Mouse (Mus musculus) stomach, postnatal 0 days (tissue): ENCODE data around the gene Arhgap9. TPM values are rescaled to one million over a fixed set of nuclear protein-coding genes. Genes with fewer than 3 reads are reported as not detected.

ENCODE experiments used
- ATAC-seq: fragments of 200-750 bp; cut with Nextera tagmentation; 2 replicates; pipeline ENCODE4 v1.8.0; 2017; ENCODE audit not compliant: low FRiP score, low TSS enrichment
- DNase-seq: peaks from one replicate; pipeline ENCODE4 v3.0.0-alpha.2; 2016; ENCODE audit warnings: low spot score
- H3K27ac ChIP-seq: fragments of 300-500 bp; sonication (generic); replicated peaks from 2 replicates; pipeline ENCODE4 v1.5.1; 2014; ENCODE audit warnings: mild to moderate bottlenecking, control low read depth
- H3K27me3 ChIP-seq: fragments of 300-500 bp; sonication (generic); 2 replicates; pipeline ENCODE4 v1.6.1; 2014; ENCODE audit warnings: low read length; ENCODE audit not compliant: control insufficient read depth, insufficient read depth
- H3K36me3 ChIP-seq: fragments of 300-500 bp; sonication (generic); 2 replicates; pipeline ENCODE4 v1.6.1; 2014; ENCODE audit warnings: low read length, mixed read lengths; ENCODE audit not compliant: control insufficient read depth, insufficient read depth
- H3K4me1 ChIP-seq: fragments of 300-500 bp; sonication (generic); replicated peaks from 2 replicates; pipeline ENCODE4 v1.6.1; 2014; ENCODE audit warnings: antibody characterized with exemption; ENCODE audit not compliant: control insufficient read depth, insufficient read depth
- H3K4me2 ChIP-seq: fragments of 300-500 bp; sonication (generic); replicated peaks from 2 replicates; pipeline ENCODE4 v1.6.1; 2014; ENCODE audit warnings: low read depth, mild to moderate bottlenecking, control low read depth, moderate library complexity
- H3K4me3 ChIP-seq: fragments of 300-500 bp; sonication (generic); 2 replicates; pipeline ENCODE4 v1.5.1; 2014; ENCODE audit warnings: low read depth, low read length, control low read depth
- H3K9ac ChIP-seq: fragments of 300-500 bp; sonication (generic); 2 replicates; pipeline ENCODE4 v1.6.1; 2014; ENCODE audit warnings: mild to moderate bottlenecking, low read length, control low read depth, mixed read lengths
- H3K9me3 ChIP-seq: fragments of 300-500 bp; sonication (generic); 2 replicates; pipeline ENCODE4 v1.6.1; 2016; ENCODE audit warnings: low read length; ENCODE audit not compliant: control insufficient read depth
- CTCF ChIP-seq: IDR thresholded peaks from 2 replicates; pipeline ENCODE4 v1.5.1; 2016; ENCODE audit warnings: antibody characterized with exemption, low read depth, mild to moderate bottlenecking, moderate library complexity
- EP300 ChIP-seq: optimal IDR thresholded peaks from 2 replicates; pipeline ENCODE3; 2016; ENCODE audit warnings: antibody characterized with exemption
- WGBS: fragments of 180-500 bp; shearing (Covaris S2); extraction: QIAGEN DNeasy Blood & Tissue Kit; methylation state at CpG from one replicate; pipeline ENCODE4 v1.1.7; 2014; 5-methylcytosine and 5-hydroxymethylcytosine counted together
- polyA plus RNA-seq: library from polyadenylated mRNA; unstranded; fragments of >200 nt; fragmentation: Nextera tagmentation; extraction: Ambion mirVana; gene quantifications from 2 replicates; pipeline ENCODE4 v1.2.1, GENCODE M21; 2015

Gene Arhgap9
- polyA plus RNA-seq, 1 experiment from 2014 or later, result 5.2 TPM

- H3K36me3 ChIP-seq, result no peaks in the 10 kb centered on the region
- H3K4me1 ChIP-seq, result no peaks in the 10 kb centered on the region
- WGBS, result 9% methylated on average over 24 of the region's 24 CpGs
- H3K4me3 ChIP-seq, result no peak overlapping the region
- no peak overlapping the region for H3K9ac ChIP-seq
- H3K27me3 ChIP-seq, result no peaks in the 10 kb centered on the region
- no peaks in the 10 kb centered on the region for H3K9me3 ChIP-seq
- H3K27ac ChIP-seq, result no peak overlapping the region
- TF ChIP-seq EP300 (no peak), CTCF (peak; percentile 96)
- DNase-seq (peak; percentile 82), ATAC-seq (peak; percentile 73)
- peak overlapping the region; percentile 28; the same call in 1 of the 2 replicates for H3K4me2 ChIP-seq
Measured at GRCm38 (mm10) chr10:127350594-127351284, 29.0 kb downstream of the Arhgap9 start.

- Histone ChIP-seq H3K36me3 (no peaks in the 10 kb centered on the region), H3K4me1 (no peaks in the 10 kb centered on the region), H3K4me3 (no peak overlapping the region), H3K9me3 (no peaks in the 10 kb centered on the region), H3K27ac (no peak overlapping the region), H3K4me2 (no peak overlapping the region), H3K9ac (no peak overlapping the region), H3K27me3 (no peaks in the 10 kb centered on the region)
- no peak for ATAC-seq
- TF ChIP-seq EP300, result no peak
- no peak for TF ChIP-seq CTCF
- WGBS, result 88% methylated on average over 8 of the region's 8 CpGs
- DNase-seq, result no peak
Measured at GRCm38 (mm10) chr10:127351285-127351595, 29.5 kb downstream of the Arhgap9 start.

- DNase-seq (no peak), ATAC-seq (no peak)
- WGBS, result 63% methylated on average over 8 of the region's 8 CpGs
- no peak overlapping the region for H3K27ac ChIP-seq
- TF ChIP-seq EP300 (no peak), CTCF (no peak)
- no peak overlapping the region for H3K4me2 ChIP-seq
- H3K4me1 ChIP-seq, result no peaks in the 10 kb centered on the region
- no peak overlapping the region for H3K9ac ChIP-seq
- no peaks in the 10 kb centered on the region for H3K9me3 ChIP-seq
- H3K27me3 ChIP-seq, result no peaks in the 10 kb centered on the region
- no peaks in the 10 kb centered on the region for H3K36me3 ChIP-seq
- H3K4me3 ChIP-seq, result no peak overlapping the region
Measured at GRCm38 (mm10) chr10:127351719-127352118, 30.0 kb downstream of the Arhgap9 start.

GRCm38 (mm10) chr10:127352187-127352586 lies 30.4 kb downstream of the Arhgap9 start:
- Histone ChIP-seq H3K36me3 (no peaks in the 10 kb centered on the region), H3K4me2 (no peak overlapping the region), H3K4me3 (no peak overlapping the region), H3K4me1 (no peaks in the 10 kb centered on the region), H3K9ac (no peak overlapping the region), H3K27me3 (no peaks in the 10 kb centered on the region), H3K27ac (no peak overlapping the region), H3K9me3 (no peaks in the 10 kb centered on the region)
- DNase-seq, result no peak
- no peak for ATAC-seq
- 80% methylated on average over 9 of the region's 9 CpGs for WGBS
- no peak for TF ChIP-seq EP300
- no peak for TF ChIP-seq CTCF

- TF ChIP-seq CTCF (no peak), EP300 (no peak)
- Histone ChIP-seq H3K4me2 (no peak overlapping the region), H3K9ac (no peak overlapping the region), H3K36me3 (no peaks in the 10 kb centered on the region), H3K27me3 (no peaks in the 10 kb centered on the region), H3K4me3 (no peak overlapping the region), H3K27ac (no peak overlapping the region), H3K9me3 (no peaks in the 10 kb centered on the region), H3K4me1 (no peaks in the 10 kb centered on the region)
- 86% methylated on average over 11 of the region's 11 CpGs for WGBS
- ATAC-seq (no peak), DNase-seq (no peak)
Measured at GRCm38 (mm10) chr10:127352766-127353165, 31.0 kb downstream of the Arhgap9 start.

- H3K4me3 ChIP-seq, result no peak within 1 kb of the TSS
- H3K9me3 ChIP-seq, result no peaks in the 10 kb centered on the region
- DNase-seq (peak; percentile 48), ATAC-seq (peak; percentile 40; the same call in 1 of the 2 replicates)
- no peaks in the 10 kb centered on the region for H3K27me3 ChIP-seq
- TF ChIP-seq CTCF, result peak; percentile 72
- no peak for TF ChIP-seq EP300
- no peak within 1 kb of the TSS for H3K4me2 ChIP-seq
- H3K9ac ChIP-seq, result no peak within 1 kb of the TSS
- H3K36me3 ChIP-seq, result no peaks in the 10 kb centered on the region
- no peak within 1 kb of the TSS for H3K27ac ChIP-seq
- WGBS, result 81% methylated on average over 18 of the region's 18 CpGs
- no peaks in the 10 kb centered on the region for H3K4me1 ChIP-seq
Measured at GRCm38 (mm10) chr10:127353909-127354895, 32.4 kb downstream of the Arhgap9 start, which contains the start of gene Inhbe. Gene Inhbe (minus strand): TSS chr10:127354411.
